Mouse (Mus musculus): ENCODE results near the gene Celf2.

DNA sequence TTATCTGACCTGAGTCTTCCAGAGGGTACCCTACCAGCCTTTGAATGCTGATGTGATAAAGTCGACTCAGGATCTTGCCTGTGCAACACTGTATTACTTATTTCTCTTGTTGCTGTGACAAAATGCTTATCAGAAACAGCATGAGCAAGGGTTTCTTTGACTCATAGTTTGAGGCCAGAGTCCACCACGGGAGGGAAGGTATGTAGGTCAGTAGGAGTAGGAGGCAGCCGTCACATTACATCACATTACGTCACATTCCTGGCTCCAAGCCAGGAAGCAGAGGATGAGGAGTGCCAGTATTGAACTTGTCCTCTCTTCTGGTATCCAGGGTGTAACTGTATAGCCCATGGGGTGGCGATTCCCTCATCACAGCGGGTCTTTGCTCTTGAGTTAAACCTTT, 349.3 kb downstream of the Celf2 start:
- TF ChIP-seq POLR2A (IDR thresholded peaks at IDR 0.05; ENCODE audit: control insufficient read depth, low read depth, low read length) (no peak), CTCF (IDR thresholded peaks at IDR 0.05; ENCODE audit: control insufficient read depth, insufficient read depth, insufficient replicate concordance, low read depth, low read length) (no peak)
